Mouse (Mus musculus): ENCODE measurements around the gene Cxcr2.

DNA sequence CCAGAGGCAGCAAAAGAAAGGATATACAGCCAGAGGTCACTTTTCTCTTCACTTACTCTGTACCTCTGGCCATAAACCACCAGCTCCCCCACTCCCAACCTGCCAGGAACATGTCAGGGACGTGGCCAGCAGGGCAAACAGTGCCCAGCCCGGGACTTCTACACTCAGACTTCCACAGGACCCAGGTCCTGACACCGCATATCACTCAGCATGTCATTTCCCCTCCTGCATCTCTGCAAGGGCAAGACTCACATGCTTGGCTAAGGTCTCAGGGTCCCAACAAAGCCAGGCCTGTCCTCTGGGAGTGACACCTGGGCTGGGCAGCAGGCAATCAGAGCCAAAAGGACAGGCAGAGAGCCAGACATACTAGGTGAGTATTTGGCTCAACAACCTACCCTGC lies 40.7 kb upstream of the Cxcr2 start:
- TF ChIP-seq POLR2A (IDR thresholded peaks at IDR 0.05; ENCODE audit: control insufficient read depth, extremely low read depth, insufficient read depth, low read length, poor library complexity) (no peak), CTCF (IDR thresholded peaks at IDR 0.05; ENCODE audit: borderline replicate concordance, control insufficient read depth, extremely low read depth, insufficient read depth, low read length, poor library complexity) (no peak)
